Mouse (Mus musculus): Measurements from ENCODE around the gene Stap2. TPM values are rescaled to one million over a fixed set of nuclear protein-coding genes. Genes with fewer than 3 reads are reported as not detected.

The Stap2 gene
- total and polyA plus RNA-seq, 2 experiments from 2014 or later: 4.6 to 5.4 TPM

GRCm38 (mm10) chr17:55963171-55963570, 42.2 kb downstream of the Stap2 start:
- H3K27me3 ChIP-seq (ENCODE audit: insufficient read depth, low read length): no peaks in the 10 kb centered on the region
- no peak for TF ChIP-seq CTCF (IDR thresholded peaks at IDR 0.05; ENCODE audit: low read depth)
- WGBS: 73% methylated on average over 14 of the region's 14 CpGs
- no peak for ATAC-seq
- DNase-seq (ENCODE audit: low spot score): no peak
- no peak overlapping the region for H3K9ac ChIP-seq (replicated peaks; ENCODE audit: low read length)
- H3K36me3 ChIP-seq (ENCODE audit: insufficient read depth, low read length): peaks cover 19% of the 10 kb centered on the region
- no peaks in the 10 kb centered on the region for H3K9me3 ChIP-seq (ENCODE audit: low read length)
- H3K4me3 ChIP-seq (ENCODE audit: low read length): no peak overlapping the region
- H3K4me2 ChIP-seq (ENCODE audit: low read depth, low read length): no peak overlapping the region
- H3K4me1 ChIP-seq (ENCODE audit: insufficient read depth, low read length): no peaks in the 10 kb centered on the region
- no peak overlapping the region for H3K27ac ChIP-seq

GRCm38 (mm10) chr17:55961631-55962030, 43.8 kb downstream of the Stap2 start:
- no peak for DNase-seq (ENCODE audit: low spot score)
- 95% methylated on average over 7 of the region's 7 CpGs for WGBS
- Histone ChIP-seq H3K9ac (replicated peaks; ENCODE audit: low read length) (no peak overlapping the region), H3K4me1 (ENCODE audit: insufficient read depth, low read length) (peaks cover 2% of the 10 kb centered on the region; the same call in 1 of the 2 replicates), H3K27ac (no peak overlapping the region), H3K9me3 (ENCODE audit: low read length) (no peaks in the 10 kb centered on the region), H3K4me3 (ENCODE audit: low read length) (no peak overlapping the region), H3K36me3 (ENCODE audit: insufficient read depth, low read length) (peaks cover 16% of the 10 kb centered on the region), H3K27me3 (ENCODE audit: insufficient read depth, low read length) (no peaks in the 10 kb centered on the region), H3K4me2 (ENCODE audit: low read depth, low read length) (no peak overlapping the region)
- no peak for TF ChIP-seq CTCF (IDR thresholded peaks at IDR 0.05; ENCODE audit: low read depth)
- ATAC-seq: no peak

GRCm38 (mm10) chr17:55960791-55961190, 44.6 kb downstream of the Stap2 start:
- DNase-seq (ENCODE audit: low spot score): no peak
- Histone ChIP-seq H3K36me3 (ENCODE audit: insufficient read depth, low read length) (peaks cover 9% of the 10 kb centered on the region; the same call in 1 of the 2 replicates), H3K4me1 (ENCODE audit: insufficient read depth, low read length) (peaks cover 9% of the 10 kb centered on the region; the same call in 1 of the 2 replicates), H3K4me3 (ENCODE audit: low read length) (no peak overlapping the region), H3K9me3 (ENCODE audit: low read length) (no peaks in the 10 kb centered on the region), H3K9ac (replicated peaks; ENCODE audit: low read length) (no peak overlapping the region), H3K27me3 (ENCODE audit: insufficient read depth, low read length) (no peaks in the 10 kb centered on the region), H3K4me2 (ENCODE audit: low read depth, low read length) (no peak overlapping the region), H3K27ac (no peak overlapping the region)
- no peak for TF ChIP-seq CTCF (IDR thresholded peaks at IDR 0.05; ENCODE audit: low read depth)
- no peak for ATAC-seq

- peak overlapping the region; percentile 63 for H3K4me2 ChIP-seq (ENCODE audit: low read depth, low read length)
These were observed 45.2 kb downstream of the Stap2 start for GRCm38 (mm10) chr17:55959946-55960740.

GRCm38 (mm10) chr17:55958918-55959728, 46.3 kb downstream of the Stap2 start, which contains the start of gene Yju2:
Yju2 (plus strand) TSS chr17:55959099.
- peak within 1 kb of the TSS; percentile 47 for H3K4me3 ChIP-seq (ENCODE audit: low read length)
- whole genome bisulfite sequencing: under 1% methylated on average over 44 of the region's 46 CpGs
- peak within 1 kb of the TSS; percentile 63 for H3K4me2 ChIP-seq (ENCODE audit: low read depth, low read length)
- H3K27ac ChIP-seq: peak within 1 kb of the TSS; percentile 93
- no peaks in the 10 kb centered on the region for H3K9me3 ChIP-seq (ENCODE audit: low read length)
- peak; percentile 93 for ATAC-seq
- H3K27me3 ChIP-seq (ENCODE audit: insufficient read depth, low read length): no peaks in the 10 kb centered on the region
- H3K4me1 ChIP-seq (ENCODE audit: insufficient read depth, low read length): peaks cover 9% of the 10 kb centered on the region; the same call in 1 of the 2 replicates
- peak; percentile 28; the same call in 1 of the 2 replicates for TF ChIP-seq CTCF (IDR thresholded peaks at IDR 0.05; ENCODE audit: low read depth)
- peak within 1 kb of the TSS; percentile 49 for H3K9ac ChIP-seq (replicated peaks; ENCODE audit: low read length)
- H3K36me3 ChIP-seq (ENCODE audit: insufficient read depth, low read length): no peaks in the 10 kb centered on the region
- DNase-seq (ENCODE audit: low spot score): peak; percentile 97

More at GRCm38 (mm10) chr17:55959946-55960740, 45.2 kb downstream of the Stap2 start:
- Histone ChIP-seq H3K4me3 (ENCODE audit: low read length) (peak overlapping the region; percentile 47), H3K36me3 (ENCODE audit: insufficient read depth, low read length) (peaks cover 9% of the 10 kb centered on the region; the same call in 1 of the 2 replicates), H3K9ac (replicated peaks; ENCODE audit: low read length) (peak overlapping the region; percentile 40; the same call in 1 of the 2 replicates), H3K4me1 (ENCODE audit: insufficient read depth, low read length) (peaks cover 9% of the 10 kb centered on the region; the same call in 1 of the 2 replicates), H3K27me3 (ENCODE audit: insufficient read depth, low read length) (no peaks in the 10 kb centered on the region), H3K27ac (peak overlapping the region; percentile 93; the same call in 1 of the 2 replicates), H3K9me3 (ENCODE audit: low read length) (no peaks in the 10 kb centered on the region)
- ATAC-seq (no peak), DNase-seq (ENCODE audit: low spot score) (no peak)
- no peak for TF ChIP-seq CTCF (IDR thresholded peaks at IDR 0.05; ENCODE audit: low read depth)
- 71% methylated on average over 10 of the region's 10 CpGs for WGBS

GRCm38 (mm10) chr17:55958584-55958886, 46.8 kb downstream of the Stap2 start:
- H3K27ac ChIP-seq: peak overlapping the region; percentile 93
- peak overlapping the region; percentile 49 for H3K9ac ChIP-seq (replicated peaks; ENCODE audit: low read length)
- DNase-seq (ENCODE audit: low spot score): no peak
- peak overlapping the region; percentile 63 for H3K4me2 ChIP-seq (ENCODE audit: low read depth, low read length)
- H3K4me1 ChIP-seq (ENCODE audit: insufficient read depth, low read length): peaks cover 9% of the 10 kb centered on the region; the same call in 1 of the 2 replicates
- H3K9me3 ChIP-seq (ENCODE audit: low read length): no peaks in the 10 kb centered on the region
- WGBS: 36% methylated on average over 2 of the region's 2 CpGs
- TF ChIP-seq CTCF (IDR thresholded peaks at IDR 0.05; ENCODE audit: low read depth): no peak
- no peaks in the 10 kb centered on the region for H3K27me3 ChIP-seq (ENCODE audit: insufficient read depth, low read length)
- ATAC-seq: no peak
- H3K36me3 ChIP-seq (ENCODE audit: insufficient read depth, low read length): no peaks in the 10 kb centered on the region
- peak overlapping the region; percentile 47 for H3K4me3 ChIP-seq (ENCODE audit: low read length)
